Mouse (Mus musculus): ENCODE data around the gene Olfr318.
A peak's percentile ranks its signal among the peaks of the same experiment; 100 is the strongest.
"Not testable (repeated sequence)": the region's sequence is repeated elsewhere in the genome, so short reads cannot be mapped to it uniquely, and the experiment has no call there.

Gene Olfr318

GRCm38 (mm10) chr11:58723914-58724313 is at the start of gene Olfr318:
TSS of gene Olfr318 (minus strand) at chr11:58724014.
- DNase-seq = no peak

GRCm38 (mm10) chr11:58772888-58773287 is 49.1 kb upstream of the Olfr318 start, which contains the start of gene Olfr315:
TSS of gene Olfr315 (plus strand) at chr11:58773188.
- DNase-seq = no peak

- DNase-seq = no peak
Observed at GRCm38 (mm10) chr11:58752434-58752833, 28.6 kb upstream of the Olfr318 start, which contains the start of gene Olfr316. TSS of gene Olfr316 (plus strand) at chr11:58752734.

GRCm38 (mm10) chr11:58751096-58751495 is 27.3 kb upstream of the Olfr318 start:
- not testable (repeated sequence) for DNase-seq

GRCm38 (mm10) chr11:58738792-58739262 is 15.0 kb upstream of the Olfr318 start, which contains the start of gene Olfr317:
TSS of gene Olfr317 (minus strand) at chr11:58739212.
- no peak for DNase-seq

- peak; percentile 7 for DNase-seq
Observed at GRCm38 (mm10) chr11:58733372-58733771, 9.6 kb upstream of the Olfr318 start.

GRCm38 (mm10) chr11:58727896-58728650 is 4.3 kb upstream of the Olfr318 start:
- not testable (repeated sequence) for DNase-seq

- no peak for DNase-seq
Observed at GRCm38 (mm10) chr11:58719701-58720100, 4.1 kb downstream of the Olfr318 start.

- not testable (repeated sequence) for DNase-seq
Observed at GRCm38 (mm10) chr11:58717723-58718122, 6.1 kb downstream of the Olfr318 start.

GRCm38 (mm10) chr11:58709086-58709485 is 14.7 kb downstream of the Olfr318 start:
- no peak for DNase-seq

GRCm38 (mm10) chr11:58698862-58699261 is 25.0 kb downstream of the Olfr318 start, which contains the start of gene Olfr319:
TSS of gene Olfr319 (plus strand) at chr11:58699162.
- DNase-seq = no peak

- DNase-seq = no peak
Observed at GRCm38 (mm10) chr11:58680799-58681198, 43.0 kb downstream of the Olfr318 start, which contains the start of gene Olfr320. TSS of gene Olfr320 (plus strand) at chr11:58681099.

GRCm38 (mm10) chr11:58671825-58672224 is 52.0 kb downstream of the Olfr318 start:
- no peak for DNase-seq

GRCm38 (mm10) chr11:58669252-58669651 is 54.6 kb downstream of the Olfr318 start:
- no peak for DNase-seq
